Mouse (Mus musculus) embryonic fibroblast, embryonic 13.5 days (primary cell): Measurements from ENCODE around the gene Mypop. TPM values are rescaled to one million over a fixed set of nuclear protein-coding genes. Genes with fewer than 3 reads are reported as not detected.

Experiments
- H3K27ac ChIP-seq: 2 replicates; pipeline ENCODE4 v1.5.1; 2012; ENCODE audit warnings: low read length, control low read depth, inconsistent platforms; ENCODE audit not compliant: insufficient read depth
- H3K4me1 ChIP-seq: 2 replicates; pipeline ENCODE4 v1.6.1; 2011; ENCODE audit warnings: low read length; ENCODE audit not compliant: control insufficient read depth, insufficient read depth
- H3K4me3 ChIP-seq: 2 replicates; pipeline ENCODE4 v1.5.1; 2011; ENCODE audit warnings: mild to moderate bottlenecking, control low read depth, low read length; ENCODE audit not compliant: insufficient read depth
- CTCF ChIP-seq: IDR thresholded peaks from 2 replicates; pipeline ENCODE4 v1.5.1; 2011; ENCODE audit warnings: mild to moderate bottlenecking, control low read depth, low read length, moderate library complexity, borderline replicate concordance; ENCODE audit not compliant: insufficient read depth
- POLR2A ChIP-seq: IDR thresholded peaks from 2 replicates; pipeline ENCODE4 v1.6.1; 2011; ENCODE audit warnings: low read depth, mild to moderate bottlenecking, control low read depth, low read length, moderate library complexity
- polyA plus RNA-seq: library from polyadenylated mRNA; stranded (reverse); fragments of >200 nt; gene quantifications from 2 replicates; pipeline ENCODE4 v1.2.4, GENCODE M21; 2011; ENCODE audit warnings: low read depth; ENCODE audit not compliant: missing spikeins, insufficient read length

Gene Mypop
- polyA plus RNA-seq, 1 experiment, result 8.4 TPM

GRCm38 (mm10) chr7:18959446-18959845, 31.6 kb upstream of the Mypop start:
- no peaks in the 10 kb centered on the region for H3K4me1 ChIP-seq

GRCm38 (mm10) chr7:18962171-18962792, 28.8 kb upstream of the Mypop start:
- no peak overlapping the region for H3K4me3 ChIP-seq

More at GRCm38 (mm10) chr7:18959446-18959845, 31.6 kb upstream of the Mypop start:
- Histone ChIP-seq H3K27ac (no peak overlapping the region), H3K4me3 (no peak overlapping the region)
- TF ChIP-seq POLR2A (no peak), CTCF (no peak)

GRCm38 (mm10) chr7:18962795-18963194, 28.2 kb upstream of the Mypop start:
- TF ChIP-seq POLR2A (no peak), CTCF (no peak)
- Histone ChIP-seq H3K27ac (no peak overlapping the region), H3K4me1 (no peaks in the 10 kb centered on the region), H3K4me3 (no peak overlapping the region)

More at GRCm38 (mm10) chr7:18962171-18962792, 28.8 kb upstream of the Mypop start:
- no peak for TF ChIP-seq CTCF
- Histone ChIP-seq H3K27ac (no peak overlapping the region), H3K4me1 (no peaks in the 10 kb centered on the region)

GRCm38 (mm10) chr7:18963294-18963843, 27.7 kb upstream of the Mypop start:
- H3K4me3 ChIP-seq, result no peak overlapping the region
- H3K27ac ChIP-seq, result no peak overlapping the region
- no peak for TF ChIP-seq POLR2A
- no peak for TF ChIP-seq CTCF
- no peaks in the 10 kb centered on the region for H3K4me1 ChIP-seq

- H3K4me1 ChIP-seq, result no peaks in the 10 kb centered on the region
- no peak for TF ChIP-seq POLR2A
- no peak for TF ChIP-seq CTCF
- H3K4me3 ChIP-seq, result no peak overlapping the region
- H3K27ac ChIP-seq, result no peak overlapping the region
Measured at GRCm38 (mm10) chr7:18965312-18965711, 25.7 kb upstream of the Mypop start.

GRCm38 (mm10) chr7:18967603-18968002, 23.4 kb upstream of the Mypop start:
- Histone ChIP-seq H3K4me1 (no peaks in the 10 kb centered on the region), H3K27ac (no peak overlapping the region), H3K4me3 (no peak overlapping the region)
- TF ChIP-seq POLR2A (no peak), CTCF (no peak)

- no peak for TF ChIP-seq POLR2A
- no peak for TF ChIP-seq CTCF
Measured at GRCm38 (mm10) chr7:18970956-18971355, 20.1 kb upstream of the Mypop start.

GRCm38 (mm10) chr7:18978381-18978780, 12.7 kb upstream of the Mypop start:
- Histone ChIP-seq H3K27ac (no peak overlapping the region), H3K4me3 (no peak overlapping the region), H3K4me1 (no peaks in the 10 kb centered on the region)
- TF ChIP-seq CTCF, result no peak
- no peak for TF ChIP-seq POLR2A

More at GRCm38 (mm10) chr7:18970956-18971355, 20.1 kb upstream of the Mypop start:
- no peaks in the 10 kb centered on the region for H3K4me1 ChIP-seq
- no peak overlapping the region for H3K27ac ChIP-seq
- H3K4me3 ChIP-seq, result no peak overlapping the region

- TF ChIP-seq CTCF (no peak), POLR2A (no peak)
- Histone ChIP-seq H3K4me3 (no peak overlapping the region), H3K4me1 (no peaks in the 10 kb centered on the region), H3K27ac (no peak overlapping the region)
Measured at GRCm38 (mm10) chr7:18986503-18986902, 4.5 kb upstream of the Mypop start.

- H3K4me1 ChIP-seq, result no peaks in the 10 kb centered on the region
- H3K27ac ChIP-seq, result no peak within 1 kb of the TSS
- TF ChIP-seq CTCF, result no peak
- TF ChIP-seq POLR2A, result no peak
- H3K4me3 ChIP-seq, result no peak within 1 kb of the TSS
Measured at GRCm38 (mm10) chr7:18987100-18987499, 3.9 kb upstream of the Mypop start, which contains the start of gene Nanos2. TSS of gene Nanos2 (plus strand) at chr7:18987400.

- TF ChIP-seq POLR2A (no peak), CTCF (no peak)
- H3K4me1 ChIP-seq, result no peaks in the 10 kb centered on the region
- no peak overlapping the region for H3K27ac ChIP-seq
- no peak overlapping the region for H3K4me3 ChIP-seq
Measured at GRCm38 (mm10) chr7:18987747-18988146, 3.3 kb upstream of the Mypop start.
